Mouse (Mus musculus): Measurements from ENCODE around the gene Efcab11.

DNA sequence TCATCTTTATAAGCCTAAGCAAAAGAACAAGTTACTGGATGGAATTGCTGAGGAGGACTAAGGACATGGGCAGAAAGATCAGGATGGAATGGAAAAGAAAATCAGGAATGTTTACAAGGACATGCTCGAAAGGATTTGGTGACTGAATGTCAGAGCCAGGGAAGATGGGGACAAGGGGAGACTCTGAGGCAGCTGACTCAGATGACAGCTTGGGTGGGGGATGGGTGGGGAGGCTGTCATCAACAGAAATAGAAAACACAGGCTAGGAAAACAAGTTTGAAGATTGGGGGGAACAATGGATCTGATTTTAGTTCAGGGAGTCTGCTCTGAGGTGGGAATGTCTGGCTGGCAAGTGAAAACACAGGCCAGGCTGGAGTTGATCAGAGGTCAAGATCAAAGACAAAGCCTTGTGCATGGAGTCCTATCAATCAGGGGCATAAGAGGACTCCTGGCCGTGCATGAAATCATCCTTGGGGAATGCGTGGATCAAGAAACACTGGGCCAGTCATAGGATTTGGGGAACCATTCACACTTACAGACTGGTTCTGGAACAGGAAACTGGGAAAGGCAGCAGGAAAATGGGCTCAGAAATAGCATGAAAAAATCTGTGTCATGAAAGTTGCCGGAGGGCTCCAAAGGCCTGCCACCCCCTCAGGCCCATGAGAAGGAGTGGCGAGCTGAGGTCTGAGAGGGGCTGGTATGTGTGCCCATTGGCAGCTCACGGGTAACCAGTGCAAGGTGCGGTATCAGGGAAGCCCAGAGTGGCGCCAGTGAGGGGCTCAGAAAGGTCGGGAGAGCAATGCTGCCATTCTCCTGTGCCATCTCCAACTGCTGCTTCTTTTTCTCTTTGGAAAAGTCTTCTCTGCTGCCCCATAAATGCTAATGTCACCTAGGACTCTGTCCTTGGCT is 168.9 kb downstream of the Efcab11 start:
- TF ChIP-seq CTCF (IDR thresholded peaks at IDR 0.05; ENCODE audit: insufficient read depth, low read length) (no peak), POLR2A (IDR thresholded peaks at IDR 0.05; ENCODE audit: borderline replicate concordance, extremely low read depth, low read depth, low read length) (no peak)

Data from lung, adult 2 months (tissue).